Mouse (Mus musculus): ENCODE measurements around the gene Wfdc3.

DNA sequence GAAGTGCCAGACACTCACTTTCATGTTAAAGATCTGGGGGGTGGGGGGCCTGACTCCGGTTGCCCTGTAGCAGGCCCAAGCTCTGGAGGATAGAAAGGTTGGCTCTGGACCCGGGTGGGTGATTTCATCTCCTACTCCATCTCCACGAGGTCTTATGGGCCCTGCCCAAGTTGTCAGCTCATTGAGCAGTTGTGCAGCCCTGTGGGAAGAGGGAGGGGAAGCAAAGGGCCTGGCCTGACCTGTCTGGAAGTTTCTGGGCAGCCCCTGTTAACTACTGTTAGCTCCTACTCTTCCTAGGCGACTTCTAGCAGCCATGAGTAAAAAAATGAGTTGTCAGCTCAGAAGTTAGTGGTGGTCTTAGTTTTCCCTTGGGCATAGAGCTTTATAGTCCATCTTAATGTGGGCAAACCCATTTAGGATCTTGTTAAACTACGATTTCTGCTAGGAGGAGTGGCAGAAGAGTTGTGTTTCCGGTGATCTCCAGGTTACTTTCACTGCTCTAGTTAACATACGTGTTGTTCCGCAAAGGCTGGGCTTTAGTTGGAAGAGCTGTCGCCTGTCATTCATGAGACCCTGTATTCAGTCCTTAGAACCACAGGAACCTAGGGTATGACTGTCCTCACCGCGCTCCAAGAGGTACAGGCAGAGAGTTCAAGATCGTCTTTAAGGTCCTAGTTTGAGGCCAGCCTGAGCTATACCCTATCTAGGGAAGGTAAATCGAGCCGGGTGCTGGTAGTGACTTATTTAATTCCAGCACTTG lies 27.7 kb upstream of the Wfdc3 start:
- TF ChIP-seq CTCF (IDR thresholded peaks at IDR 0.05; ENCODE audit: low read depth, low read length), result no peak
- TF ChIP-seq POLR2A (IDR thresholded peaks at IDR 0.05; ENCODE audit: insufficient read depth, low read length), result no peak
- no peak for TF ChIP-seq EP300 (IDR thresholded peaks at IDR 0.05; ENCODE audit: insufficient read depth, low read depth, low read length)

Measured in ES-Bruce4 (cell line).